Mouse (Mus musculus): ENCODE results near the gene Crybb3. TPM values are rescaled to one million over a fixed set of nuclear protein-coding genes. Genes with fewer than 3 reads are reported as not detected.

The Crybb3 gene
- total RNA-seq, 1 experiment from 2014 or later: not detected

GRCm38 (mm10) chr5:113078686-113079085 lies 2.7 kb downstream of the Crybb3 start:
- ATAC-seq (ENCODE audit: extremely low read depth, insufficient number of reproducible peaks, low FRiP score, poor library complexity, severe bottlenecking): no peak

GRCm38 (mm10) chr5:113070017-113070416 lies 11.4 kb downstream of the Crybb3 start, which contains the start of gene Crybb2:
Gene Crybb2, minus strand, starts transcription at chr5:113070117.
- no peak for ATAC-seq (ENCODE audit: extremely low read depth, insufficient number of reproducible peaks, low FRiP score, poor library complexity, severe bottlenecking)

GRCm38 (mm10) chr5:113054308-113054707 lies 27.1 kb downstream of the Crybb3 start:
- no peak for ATAC-seq (ENCODE audit: extremely low read depth, insufficient number of reproducible peaks, low FRiP score, poor library complexity, severe bottlenecking)

DNA sequence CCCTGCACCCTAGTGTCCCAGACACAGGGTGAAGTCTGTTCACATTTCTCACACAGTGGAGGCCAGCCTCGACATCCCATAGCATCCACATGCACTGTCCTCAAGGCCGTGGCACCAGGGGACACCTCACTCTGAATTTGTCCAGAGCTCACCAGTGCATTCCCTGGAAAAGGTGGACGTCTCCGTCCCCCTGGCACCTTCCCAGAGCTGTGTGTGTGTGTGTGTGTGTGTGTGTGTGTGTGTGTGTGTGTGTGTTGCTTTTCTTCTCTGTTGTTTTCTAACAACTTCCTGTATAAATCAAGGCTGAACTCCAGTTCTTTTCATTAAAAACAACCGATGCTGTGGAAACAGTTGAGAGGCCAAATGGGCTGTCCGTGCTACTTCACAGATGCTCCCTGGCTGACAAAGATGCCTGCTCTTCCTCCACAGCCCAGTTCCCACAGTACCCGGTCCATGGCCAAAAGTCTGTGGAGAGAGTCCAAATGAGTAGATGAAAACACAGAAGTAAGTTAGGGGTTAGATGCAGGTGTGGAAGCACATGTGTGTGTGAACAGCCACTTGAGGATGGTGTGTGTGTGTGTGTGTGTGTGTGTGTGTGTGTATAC lies 30.7 kb downstream of the Crybb3 start:
- ATAC-seq (ENCODE audit: extremely low read depth, insufficient number of reproducible peaks, low FRiP score, poor library complexity, severe bottlenecking): no peak

GRCm38 (mm10) chr5:113049876-113050275 lies 31.5 kb downstream of the Crybb3 start:
- no peak for ATAC-seq (ENCODE audit: extremely low read depth, insufficient number of reproducible peaks, low FRiP score, poor library complexity, severe bottlenecking)

DNA sequence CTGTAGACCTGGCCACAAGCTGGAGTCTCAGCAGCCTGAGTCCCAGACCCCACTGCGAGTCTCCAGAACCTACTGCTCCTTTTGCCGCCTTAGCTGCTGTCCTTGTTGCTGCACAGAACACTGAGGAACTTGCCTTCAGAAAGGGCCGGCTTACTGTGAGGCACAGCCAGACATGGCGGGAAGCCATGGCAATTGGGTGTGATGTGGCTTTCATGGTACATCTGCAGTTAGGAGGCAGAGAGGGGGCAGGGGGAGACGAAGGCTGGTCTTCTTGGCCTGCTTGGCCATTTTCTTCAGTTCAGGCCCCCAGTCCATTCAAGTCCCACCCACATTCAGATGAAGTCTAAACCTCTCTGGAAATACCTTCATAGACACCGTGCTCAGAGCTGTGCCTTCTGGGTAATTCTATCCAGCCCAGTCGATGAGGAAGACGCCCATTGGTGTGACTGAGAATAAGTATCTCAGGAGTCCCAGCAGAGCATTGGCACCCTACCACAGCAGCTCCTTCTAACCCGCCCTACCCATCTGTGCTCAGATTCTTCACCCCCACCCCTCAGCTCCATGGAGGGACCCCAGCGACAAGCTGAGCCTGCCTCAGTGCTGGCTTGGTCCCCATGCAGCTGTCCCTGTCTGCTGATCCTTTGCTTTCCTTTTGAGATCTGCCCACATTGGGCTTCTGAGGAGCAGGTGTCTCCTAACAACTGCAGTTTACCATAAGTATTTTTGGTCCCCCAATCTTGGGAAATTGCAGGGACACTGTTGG lies 35.7 kb downstream of the Crybb3 start:
- no peak for ATAC-seq (ENCODE audit: extremely low read depth, insufficient number of reproducible peaks, low FRiP score, poor library complexity, severe bottlenecking)

DNA sequence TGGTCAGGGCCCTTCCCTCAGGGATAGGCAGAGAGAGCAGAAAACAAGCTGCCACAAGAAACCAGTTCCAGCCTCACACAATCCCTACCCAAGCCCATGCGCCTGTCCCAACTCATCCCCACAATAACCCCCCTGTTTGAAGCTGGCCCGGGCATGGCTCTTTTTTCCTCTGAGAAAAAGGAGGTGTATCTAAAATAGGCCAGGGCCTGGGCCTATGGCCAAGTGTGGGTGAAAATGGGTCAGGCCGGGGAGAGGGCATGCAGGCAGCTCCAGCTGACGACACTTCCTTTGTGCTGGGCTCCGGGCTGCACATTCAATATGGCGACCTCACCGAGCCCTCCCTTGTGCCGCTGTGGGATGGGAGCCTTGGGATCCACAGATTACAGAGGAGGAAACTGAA lies 37.9 kb downstream of the Crybb3 start:
- ATAC-seq (ENCODE audit: extremely low read depth, insufficient number of reproducible peaks, low FRiP score, poor library complexity, severe bottlenecking): no peak

DNA sequence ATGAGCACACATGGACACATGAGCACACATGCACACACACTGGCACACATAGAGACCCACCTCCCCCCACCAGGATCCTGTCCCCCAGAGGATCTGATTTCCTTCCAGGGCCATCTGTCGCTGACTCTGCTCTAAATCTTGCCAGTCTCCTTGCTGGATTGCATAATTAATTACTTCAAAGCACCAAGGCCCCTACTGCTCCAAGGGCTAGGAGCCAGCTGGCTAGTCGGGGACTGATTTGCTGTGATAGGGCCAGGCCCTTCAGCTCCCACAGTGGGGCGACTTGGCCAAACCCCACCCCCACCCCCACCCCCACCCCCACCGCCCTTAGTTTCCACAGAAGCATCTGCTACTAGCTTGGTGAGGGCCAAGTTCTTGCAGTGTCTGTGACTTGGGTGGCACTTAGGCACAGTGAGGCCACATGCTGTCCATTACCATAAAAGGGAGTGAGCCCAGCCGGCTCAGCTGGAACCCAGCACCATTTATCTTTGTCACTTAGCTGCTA lies 39.8 kb downstream of the Crybb3 start:
- no peak for ATAC-seq (ENCODE audit: extremely low read depth, insufficient number of reproducible peaks, low FRiP score, poor library complexity, severe bottlenecking)

DNA sequence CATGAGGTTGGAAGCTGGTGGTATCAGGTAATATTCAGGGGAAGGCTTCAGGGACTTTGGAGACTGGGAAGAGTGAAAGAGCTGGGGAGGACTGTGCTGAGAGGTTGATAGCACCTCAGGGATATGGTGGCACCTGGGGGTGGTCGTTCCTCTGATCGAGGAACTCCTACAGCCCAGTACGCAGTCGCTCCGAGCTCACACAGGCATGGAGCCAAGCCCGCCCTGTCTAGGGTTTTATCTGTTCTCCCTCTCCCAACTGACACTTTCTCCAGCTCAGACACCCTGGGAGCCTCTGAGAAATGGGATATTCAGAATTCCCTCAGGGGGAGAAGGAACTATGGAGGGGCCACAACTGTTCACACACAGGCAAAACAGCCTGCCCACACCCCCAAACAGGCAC lies 40.6 kb downstream of the Crybb3 start:
- ATAC-seq (ENCODE audit: extremely low read depth, insufficient number of reproducible peaks, low FRiP score, poor library complexity, severe bottlenecking): no peak

GRCm38 (mm10) chr5:113038601-113039000 lies 42.8 kb downstream of the Crybb3 start:
- ATAC-seq (ENCODE audit: extremely low read depth, insufficient number of reproducible peaks, low FRiP score, poor library complexity, severe bottlenecking): no peak

DNA sequence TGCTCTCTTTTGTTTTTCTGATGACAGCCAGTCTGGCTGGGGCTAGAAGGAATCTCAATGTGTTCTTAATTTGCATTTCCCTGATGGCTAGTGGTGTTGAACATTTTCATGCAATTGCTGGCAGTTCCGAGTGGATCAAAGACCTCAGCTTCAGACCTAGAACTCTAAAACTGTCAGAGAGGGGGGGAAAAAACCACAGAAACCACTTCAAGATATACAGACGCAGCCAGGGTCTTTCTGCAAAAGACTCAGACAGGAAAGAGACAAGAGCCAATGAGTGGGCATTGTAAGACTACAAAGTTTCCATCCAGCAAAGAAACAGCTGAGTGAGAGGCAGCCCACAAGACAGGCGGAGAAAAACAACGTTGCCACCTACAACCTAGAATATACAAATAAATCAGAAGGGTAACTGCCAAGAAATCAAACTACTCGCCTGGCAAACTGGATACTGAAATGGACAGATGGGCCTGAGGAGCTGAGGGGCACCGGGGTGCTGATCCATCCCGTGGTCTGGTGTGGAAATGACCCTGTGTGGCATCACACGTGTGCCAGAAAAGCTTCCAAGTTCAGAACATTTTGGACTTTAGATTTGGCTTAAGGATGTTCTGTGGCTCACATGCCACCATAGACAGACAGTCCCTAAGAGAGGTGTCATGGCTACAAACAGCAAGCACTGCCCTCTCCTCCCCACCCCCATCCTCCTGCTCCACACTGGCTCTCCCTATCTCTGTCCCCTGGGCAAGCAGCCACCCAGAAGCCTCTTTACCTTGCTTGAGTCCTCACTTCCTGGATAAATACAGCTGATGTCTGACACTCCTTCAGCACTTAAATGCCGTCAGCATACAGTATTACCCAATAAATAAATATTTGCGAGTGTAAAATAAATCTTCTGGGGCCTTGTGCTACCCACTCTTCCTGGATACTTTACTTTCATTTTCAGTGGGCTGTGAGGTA lies 46.0 kb downstream of the Crybb3 start:
- ATAC-seq (ENCODE audit: extremely low read depth, insufficient number of reproducible peaks, low FRiP score, poor library complexity, severe bottlenecking): no peak

DNA sequence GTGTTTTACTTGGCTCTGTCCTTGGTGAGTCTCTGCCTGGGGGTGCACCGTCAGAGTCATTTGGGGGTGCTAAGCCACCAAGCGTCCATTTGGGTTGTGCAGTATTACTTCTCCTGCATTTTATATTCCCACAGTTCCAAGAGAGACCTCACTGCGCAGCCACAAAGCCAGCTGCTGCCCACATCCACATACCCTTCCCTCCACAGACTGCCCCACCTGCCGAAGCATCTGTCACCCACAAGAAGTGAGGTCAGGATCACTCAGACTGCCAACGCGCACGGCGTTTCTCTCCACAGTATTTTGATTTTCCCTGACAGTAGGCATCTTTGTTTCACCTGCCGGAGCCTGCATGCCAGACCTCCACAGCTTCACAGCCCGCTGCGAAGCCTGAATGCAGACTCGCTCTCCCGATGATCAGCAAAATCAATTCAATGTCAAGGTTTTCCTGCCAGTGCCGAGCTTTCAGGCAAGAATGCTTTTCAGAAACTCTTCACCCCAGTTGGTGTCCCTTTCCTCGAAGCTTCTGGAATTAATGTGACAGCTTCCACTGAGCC lies 50.1 kb downstream of the Crybb3 start:
- ATAC-seq (ENCODE audit: extremely low read depth, insufficient number of reproducible peaks, low FRiP score, poor library complexity, severe bottlenecking): no peak

GRCm38 (mm10) chr5:113030082-113030481 lies 51.3 kb downstream of the Crybb3 start:
- no peak for ATAC-seq (ENCODE audit: extremely low read depth, insufficient number of reproducible peaks, low FRiP score, poor library complexity, severe bottlenecking)

DNA sequence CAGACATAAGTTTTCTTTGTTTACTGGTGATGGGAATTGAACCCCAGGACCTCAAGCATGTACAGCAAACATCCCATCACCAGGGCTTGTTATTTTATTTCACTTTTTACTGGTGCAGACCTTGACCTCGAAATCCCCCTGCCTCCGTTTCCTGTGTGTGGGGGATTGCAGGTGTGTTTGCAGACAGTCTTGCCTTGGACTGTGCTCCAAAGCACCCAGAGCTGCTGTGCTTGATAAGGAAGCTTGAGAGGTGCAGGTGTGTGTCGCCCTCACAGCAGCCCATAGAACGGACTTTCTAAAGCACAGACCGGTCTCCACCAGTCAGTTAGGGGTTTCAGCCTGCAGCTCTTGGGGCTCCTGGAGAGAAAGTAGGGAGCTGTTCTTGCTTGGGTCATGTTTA lies 54.7 kb downstream of the Crybb3 start:
- no peak for ATAC-seq (ENCODE audit: extremely low read depth, insufficient number of reproducible peaks, low FRiP score, poor library complexity, severe bottlenecking)

Other genes with a start within 250 kb of the Crybb3 start
- gene Myo18b, start 185.2 kb downstream of the Crybb3 start, total RNA-seq (2017): 0.23 TPM in 1 of 2 replicates, not detected in the other
- gene Grk3, start 65.8 kb downstream of the Crybb3 start, total RNA-seq (2017): 8.6 and 10.7 TPM in 2 replicates
- gene Crybb2, start 11.5 kb downstream of the Crybb3 start, total RNA-seq (2017): not detected in 2 replicates
- gene 2900026A02Rik, start 139.7 kb upstream of the Crybb3 start, total RNA-seq (2017): 0.23 and 0.49 TPM in 2 replicates
- gene Tmem211, start 145.3 kb upstream of the Crybb3 start, total RNA-seq (2017): not detected in 2 replicates
- not detected in 2 replicates for gene Sgsm1, start 229.2 kb upstream of the Crybb3 start, total RNA-seq (2017)

Measured in neutrophil, adult 5-6 weeks (primary cell).